Mouse (Mus musculus) stomach, embryonic 15.5 days (tissue): ENCODE results near the gene Prcd. TPM values are rescaled to one million over a fixed set of nuclear protein-coding genes. Genes with fewer than 3 reads are reported as not detected.

ENCODE experiments used
- ATAC-seq: fragments of 200-750 bp; cut with Nextera tagmentation; 2 replicates; pipeline ENCODE4 v1.8.0; 2017; ENCODE audit warnings: low read depth, moderate number of reproducible peaks, moderate TSS enrichment; ENCODE audit not compliant: insufficient read depth, low FRiP score
- H3K27ac ChIP-seq: fragments of 300-500 bp; sonication (generic); 2 replicates; pipeline ENCODE4 v1.5.1; 2015; ENCODE audit warnings: mild to moderate bottlenecking, inconsistent platforms
- H3K27me3 ChIP-seq: fragments of 300-500 bp; sonication (generic); replicated peaks from 2 replicates; pipeline ENCODE4 v1.6.1; 2015; ENCODE audit warnings: inconsistent platforms
- H3K36me3 ChIP-seq: fragments of 300-500 bp; sonication (generic); 2 replicates; pipeline ENCODE4 v1.6.1; 2015; ENCODE audit warnings: inconsistent platforms
- H3K4me1 ChIP-seq: fragments of 300-500 bp; sonication (generic); 2 replicates; pipeline ENCODE4 v1.6.1; 2015; ENCODE audit warnings: inconsistent platforms
- H3K4me2 ChIP-seq: fragments of 300-500 bp; sonication (generic); 2 replicates; pipeline ENCODE4 v1.6.1; 2015; ENCODE audit warnings: mild to moderate bottlenecking, inconsistent platforms
- H3K4me3 ChIP-seq: fragments of 300-500 bp; sonication (generic); replicated peaks from 2 replicates; pipeline ENCODE4 v1.5.1; 2015; ENCODE audit warnings: inconsistent platforms
- H3K9ac ChIP-seq: fragments of 300-500 bp; sonication (generic); 2 replicates; pipeline ENCODE4 v1.6.1; 2015; ENCODE audit warnings: inconsistent platforms
- H3K9me3 ChIP-seq: fragments of 300-500 bp; sonication (generic); 2 replicates; pipeline ENCODE4 v1.6.1; 2016; ENCODE audit warnings: inconsistent platforms
- WGBS: fragments of 180-500 bp; shearing (Covaris S2); methylation state at CpG from one replicate; pipeline ENCODE4 v1.1.7; 2015; 5-methylcytosine and 5-hydroxymethylcytosine counted together
- polyA plus RNA-seq: library from polyadenylated mRNA; unstranded; fragments of >200 nt; fragmentation: Nextera tagmentation; extraction: Ambion mirVana; gene quantifications from 2 replicates; pipeline ENCODE4 v1.2.1, GENCODE M21; 2015

The Prcd gene
- polyA plus RNA-seq, 1 experiment from 2014 or later: 1.3 TPM

DNA sequence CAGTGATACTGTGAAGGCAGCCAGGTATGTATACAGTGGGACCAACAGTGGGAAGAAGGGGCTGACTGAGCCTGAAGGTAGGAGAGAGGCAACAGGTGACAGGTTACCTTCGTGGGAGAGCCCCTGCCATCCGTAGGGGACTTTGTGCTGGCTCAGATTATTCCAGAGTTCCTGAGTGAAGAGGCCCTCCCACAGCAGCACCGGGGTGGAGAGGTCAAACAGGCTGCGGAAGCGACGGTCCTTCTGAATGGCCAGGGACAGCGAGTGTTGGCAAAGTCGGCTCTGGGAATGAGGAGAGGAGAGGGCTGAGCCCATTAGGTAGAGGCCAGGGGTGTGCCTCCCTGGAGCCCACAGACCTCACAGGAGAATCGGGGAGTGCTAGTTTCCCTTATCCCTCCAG is 32.4 kb downstream of the Prcd start:
- H3K27me3 ChIP-seq: no peaks in the 10 kb centered on the region
- no peaks in the 10 kb centered on the region for H3K4me1 ChIP-seq
- H3K4me3 ChIP-seq: no peak overlapping the region
- ATAC-seq: no peak
- H3K36me3 ChIP-seq: peaks cover 8% of the 10 kb centered on the region; the same call in 1 of the 2 replicates
- H3K9me3 ChIP-seq: no peaks in the 10 kb centered on the region
- WGBS: 77% methylated on average over 9 of the region's 9 CpGs
- no peak overlapping the region for H3K27ac ChIP-seq
- H3K9ac ChIP-seq: no peak overlapping the region
- H3K4me2 ChIP-seq: no peak overlapping the region

DNA sequence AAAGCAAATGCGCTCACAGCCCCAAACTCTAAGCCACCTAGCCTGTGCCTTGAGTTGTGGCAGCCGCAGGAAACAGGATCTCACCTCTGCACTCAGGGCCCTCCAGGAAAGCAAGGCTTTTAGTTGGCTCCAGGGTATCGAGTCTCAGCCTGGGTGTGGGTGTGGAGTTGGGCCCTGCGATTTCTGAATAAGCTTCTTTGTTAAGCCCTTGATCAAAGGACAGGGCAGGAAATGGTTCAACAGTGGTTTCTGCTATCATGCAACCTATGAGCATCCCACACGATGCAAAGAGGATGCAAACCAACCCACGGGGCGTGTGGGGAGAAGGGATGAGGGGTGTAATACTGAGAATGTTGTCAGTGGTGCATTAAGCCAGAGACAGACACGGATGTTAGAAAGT is 34.6 kb downstream of the Prcd start:
- Histone ChIP-seq H3K27ac (no peak overlapping the region), H3K4me1 (no peaks in the 10 kb centered on the region), H3K9me3 (no peaks in the 10 kb centered on the region), H3K36me3 (peaks cover 8% of the 10 kb centered on the region; the same call in 1 of the 2 replicates), H3K27me3 (no peaks in the 10 kb centered on the region), H3K4me2 (no peak overlapping the region), H3K9ac (no peak overlapping the region), H3K4me3 (no peak overlapping the region)
- no peak for ATAC-seq
- WGBS: 70% methylated on average over 8 of the region's 8 CpGs

DNA sequence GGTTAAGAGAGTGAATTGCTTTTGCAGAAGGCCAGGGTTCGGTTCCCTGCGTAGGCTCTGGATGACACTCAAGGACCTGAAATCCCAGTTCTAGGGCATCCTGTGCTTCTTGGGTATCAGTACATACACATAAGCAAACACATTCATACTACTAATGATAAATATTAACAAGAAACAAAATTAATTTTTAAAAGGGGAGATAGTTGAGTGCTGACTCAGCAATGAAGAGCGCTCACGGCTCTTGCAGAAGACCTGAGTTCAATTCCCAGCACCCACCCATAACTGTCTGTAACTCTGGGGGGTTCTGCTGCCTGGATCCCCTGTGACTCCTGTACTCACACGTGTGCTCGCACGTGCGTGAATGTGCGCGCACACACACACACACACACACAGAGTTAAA is 36.3 kb downstream of the Prcd start:
- H3K27ac ChIP-seq: no peak overlapping the region
- no peak for ATAC-seq
- H3K4me3 ChIP-seq: no peak overlapping the region
- peaks cover 5% of the 10 kb centered on the region; the same call in 1 of the 2 replicates for H3K36me3 ChIP-seq
- H3K4me1 ChIP-seq: peaks cover 5% of the 10 kb centered on the region; the same call in 1 of the 2 replicates
- 91% methylated on average over 10 of the region's 10 CpGs for WGBS
- H3K4me2 ChIP-seq: no peak overlapping the region
- no peaks in the 10 kb centered on the region for H3K9me3 ChIP-seq
- H3K27me3 ChIP-seq: peaks cover 12% of the 10 kb centered on the region
- no peak overlapping the region for H3K9ac ChIP-seq

DNA sequence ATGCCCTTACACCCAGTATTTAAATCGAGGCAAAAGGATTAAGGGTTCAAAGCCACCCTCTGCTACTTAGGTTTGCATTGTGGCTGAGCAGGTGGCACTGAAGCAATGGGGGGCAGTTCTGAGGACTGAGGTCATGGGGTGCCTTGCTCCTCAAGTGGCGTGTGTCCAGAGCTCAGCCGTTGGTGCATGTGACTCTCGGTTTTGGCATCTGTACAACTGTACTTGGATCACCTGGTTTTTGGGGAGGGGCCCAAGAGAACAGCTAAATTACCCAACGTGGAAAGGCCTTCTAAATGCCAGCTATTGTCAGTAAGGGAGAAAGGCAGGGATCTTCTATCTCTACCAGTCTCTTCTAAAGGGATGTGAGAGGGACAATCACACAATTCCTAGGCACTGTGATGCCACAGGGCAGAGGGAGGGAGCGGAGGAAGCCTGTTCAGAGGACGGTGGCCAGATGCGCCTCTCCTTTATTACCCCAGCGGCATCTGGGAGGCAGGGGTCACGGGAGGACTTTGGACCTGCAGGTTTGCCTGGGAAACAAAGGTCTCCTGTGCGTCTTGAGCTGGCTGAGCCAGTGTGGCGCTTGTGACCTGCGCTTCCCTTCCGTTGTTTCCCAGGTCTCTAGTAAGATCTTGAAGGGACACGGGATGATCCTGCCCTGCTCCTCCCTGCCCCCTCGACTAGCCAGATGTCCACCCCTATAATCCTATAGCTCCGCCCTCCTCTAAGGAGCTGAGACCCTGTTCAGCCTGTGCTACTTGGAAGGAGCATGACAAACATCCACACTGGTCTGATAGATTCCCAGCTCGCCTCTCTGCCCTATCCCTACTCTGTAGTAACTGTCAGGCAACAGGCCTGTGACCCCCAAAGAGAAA is 37.6 kb downstream of the Prcd start:
- no peak overlapping the region for H3K4me2 ChIP-seq
- H3K9ac ChIP-seq: no peak overlapping the region
- H3K4me3 ChIP-seq: no peak overlapping the region
- 59% methylated on average over 18 of the region's 18 CpGs for WGBS
- ATAC-seq: no peak
- H3K36me3 ChIP-seq: no peaks in the 10 kb centered on the region
- peaks cover 21% of the 10 kb centered on the region for H3K27me3 ChIP-seq
- no peaks in the 10 kb centered on the region for H3K9me3 ChIP-seq
- H3K27ac ChIP-seq: no peak overlapping the region
- peaks cover 10% of the 10 kb centered on the region; the same call in 1 of the 2 replicates for H3K4me1 ChIP-seq

DNA sequence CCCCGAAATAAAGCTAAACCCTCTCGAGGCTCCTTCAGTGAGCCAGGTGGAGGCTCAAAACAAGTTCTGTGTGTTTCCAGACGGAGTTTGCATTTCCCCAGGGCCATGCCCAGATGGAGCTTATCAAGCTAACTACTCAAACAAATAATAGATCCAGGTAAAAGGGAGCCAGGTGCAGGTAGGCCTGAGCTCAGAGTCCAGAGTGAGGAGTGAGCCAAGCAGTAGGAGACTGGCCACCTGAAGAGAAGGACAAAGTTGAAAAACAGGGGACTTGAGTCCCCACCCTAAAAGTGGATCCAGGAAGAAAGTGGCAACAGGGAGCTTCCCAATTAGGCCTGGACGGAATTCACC is 40.5 kb downstream of the Prcd start:
- Histone ChIP-seq H3K4me1 (peaks cover 10% of the 10 kb centered on the region; the same call in 1 of the 2 replicates), H3K36me3 (no peaks in the 10 kb centered on the region), H3K9me3 (no peaks in the 10 kb centered on the region), H3K4me2 (peak overlapping the region; percentile 93), H3K27ac (peak overlapping the region; percentile 92), H3K4me3 (peak overlapping the region; percentile 52), H3K27me3 (peaks cover 21% of the 10 kb centered on the region), H3K9ac (peak overlapping the region; percentile 69)
- peak; percentile 59 for ATAC-seq
- 31% methylated on average over 4 of the region's 4 CpGs for WGBS

DNA sequence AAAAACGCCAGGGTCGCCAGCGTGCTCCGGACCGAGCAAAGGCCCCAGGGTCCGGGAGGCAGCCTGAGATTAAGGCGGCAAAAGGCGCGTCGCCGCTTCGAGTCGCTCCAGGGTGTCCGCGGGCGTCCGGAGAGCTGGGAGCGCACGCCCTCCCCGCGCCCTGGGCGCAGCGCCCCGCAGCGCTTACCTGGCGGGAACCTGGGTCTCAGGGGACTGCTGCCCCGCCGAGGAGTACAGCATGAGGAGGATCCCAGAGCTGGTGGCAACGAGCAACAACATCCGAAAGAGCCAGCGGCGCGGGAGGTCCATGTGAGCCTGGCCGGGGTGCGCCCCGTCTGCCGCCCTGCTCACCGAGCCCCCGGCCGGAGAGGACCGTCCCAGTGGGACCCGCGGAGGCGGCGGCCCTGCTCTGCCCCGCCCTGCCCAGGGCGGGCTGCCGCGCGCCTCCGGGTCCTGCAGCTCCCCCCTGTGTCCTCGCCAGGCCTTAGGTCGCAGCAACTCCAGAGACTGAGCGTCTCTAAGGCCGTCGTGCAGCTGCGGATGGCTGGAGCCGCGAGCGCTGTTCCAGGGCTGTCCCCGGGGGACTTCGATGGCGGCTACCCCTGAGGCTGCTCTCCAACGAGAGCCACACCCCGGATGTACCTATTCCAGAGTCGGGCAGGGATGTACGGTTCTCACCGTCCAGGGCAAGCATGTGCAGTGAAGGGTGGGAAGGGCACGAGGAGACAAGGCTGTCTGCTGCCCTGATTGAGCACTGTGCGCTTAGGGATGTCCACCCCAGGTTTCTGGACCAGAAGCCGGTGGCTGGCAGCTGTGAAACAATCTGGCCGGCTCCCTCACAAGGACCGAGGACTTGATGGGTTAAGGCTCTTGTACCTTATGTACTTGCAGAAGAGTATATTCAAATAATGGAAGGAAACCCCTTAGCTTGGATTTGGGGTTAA is 41.2 kb downstream of the Prcd start:
- no peaks in the 10 kb centered on the region for H3K9me3 ChIP-seq
- peak overlapping the region; percentile 69 for H3K9ac ChIP-seq
- H3K4me2 ChIP-seq: peak overlapping the region; percentile 93
- H3K27ac ChIP-seq: peak overlapping the region; percentile 92
- peaks cover 10% of the 10 kb centered on the region; the same call in 1 of the 2 replicates for H3K4me1 ChIP-seq
- peaks cover 21% of the 10 kb centered on the region for H3K27me3 ChIP-seq
- ATAC-seq: peak; percentile 84
- no peaks in the 10 kb centered on the region for H3K36me3 ChIP-seq
- H3K4me3 ChIP-seq: peak overlapping the region; percentile 52
- WGBS: 2% methylated on average over 73 of the region's 73 CpGs

DNA sequence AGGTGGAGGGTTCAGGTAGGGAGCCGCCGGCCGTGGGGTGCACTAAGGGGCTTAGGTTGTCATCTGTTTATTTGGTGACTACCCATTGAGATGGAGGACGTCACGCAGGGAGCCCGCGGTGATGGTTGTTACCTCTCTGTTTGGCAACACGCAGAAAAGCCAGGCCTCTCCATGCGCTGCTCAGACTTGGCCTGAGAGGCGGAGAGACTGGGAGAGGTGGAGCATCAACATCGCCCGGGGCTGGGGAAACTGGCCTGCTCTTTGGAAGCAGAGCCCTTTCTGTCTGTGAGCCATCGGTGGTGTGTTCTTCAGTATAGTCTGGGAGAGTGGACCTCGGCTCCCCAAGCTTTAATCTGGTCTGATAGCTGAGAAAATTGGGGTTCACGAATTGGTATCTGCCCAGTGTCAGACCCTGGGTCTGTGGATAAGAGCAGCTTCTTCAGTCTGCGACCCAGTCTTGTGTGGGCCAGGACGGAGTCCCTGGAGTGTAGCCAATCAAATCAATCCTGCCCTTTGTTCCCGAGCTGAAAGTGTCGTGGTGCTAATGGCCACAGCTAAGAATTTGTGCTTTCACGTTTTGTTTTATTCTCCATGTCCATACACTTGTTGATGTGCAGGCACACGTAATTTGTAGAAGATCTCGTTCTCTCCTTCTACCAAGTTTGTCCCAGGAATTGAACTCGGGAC is 42.0 kb downstream of the Prcd start:
- Histone ChIP-seq H3K9me3 (no peaks in the 10 kb centered on the region), H3K36me3 (no peaks in the 10 kb centered on the region), H3K4me1 (peaks cover 10% of the 10 kb centered on the region; the same call in 1 of the 2 replicates), H3K27ac (no peak overlapping the region), H3K27me3 (peaks cover 21% of the 10 kb centered on the region), H3K4me3 (peak overlapping the region; percentile 52; the same call in 1 of the 2 replicates), H3K9ac (no peak overlapping the region), H3K4me2 (peak overlapping the region; percentile 93)
- 34% methylated on average over 23 of the region's 23 CpGs for WGBS
- ATAC-seq: no peak

DNA sequence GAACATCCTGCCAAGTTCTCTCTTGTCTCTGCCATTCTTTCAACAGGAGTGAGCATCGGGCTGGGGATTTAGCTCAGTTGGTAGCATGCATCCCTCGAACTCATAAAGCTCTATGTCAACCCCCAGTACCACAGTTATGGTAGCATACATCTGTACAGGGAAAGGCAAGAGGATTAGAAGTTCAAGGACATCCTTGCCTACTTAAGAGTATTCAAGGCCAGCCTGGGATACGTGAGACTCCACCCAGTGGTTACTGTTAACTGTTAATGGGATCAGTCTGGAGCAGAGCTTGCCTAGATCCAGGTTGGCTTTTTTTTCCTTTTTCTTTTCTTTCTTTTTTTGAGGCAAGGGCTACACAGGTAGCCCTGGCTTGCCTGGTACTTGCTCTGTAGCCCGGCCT is 43.1 kb downstream of the Prcd start:
- H3K9ac ChIP-seq: no peak overlapping the region
- H3K27ac ChIP-seq: no peak overlapping the region
- H3K4me3 ChIP-seq: no peak overlapping the region
- H3K4me1 ChIP-seq: peaks cover 10% of the 10 kb centered on the region; the same call in 1 of the 2 replicates
- H3K27me3 ChIP-seq: peaks cover 21% of the 10 kb centered on the region
- no peak overlapping the region for H3K4me2 ChIP-seq
- no peaks in the 10 kb centered on the region for H3K9me3 ChIP-seq
- WGBS: 85% methylated on average over 4 of the region's 4 CpGs
- H3K36me3 ChIP-seq: no peaks in the 10 kb centered on the region
- no peak for ATAC-seq

DNA sequence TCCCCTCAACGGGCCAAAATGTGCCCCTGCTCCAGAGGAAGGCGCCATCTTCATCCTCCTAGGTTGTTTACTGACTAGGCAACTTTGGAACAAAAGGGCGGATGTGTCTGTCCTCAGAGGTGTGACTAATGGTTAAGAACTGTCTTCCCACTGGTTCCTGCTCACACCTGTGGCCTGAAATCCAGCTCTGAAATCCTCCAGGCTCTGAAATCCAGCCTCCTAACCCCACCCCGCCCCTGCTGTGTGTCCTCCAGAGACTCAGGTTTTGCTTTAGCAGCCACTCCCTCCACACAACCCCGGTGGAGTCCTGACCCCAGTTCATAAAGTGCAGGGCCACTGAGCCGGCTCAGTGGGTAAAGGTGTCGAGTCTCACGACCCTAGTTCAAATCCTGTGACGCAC is 44.2 kb downstream of the Prcd start:
- H3K27me3 ChIP-seq: peaks cover 21% of the 10 kb centered on the region
- H3K4me1 ChIP-seq: peaks cover 10% of the 10 kb centered on the region; the same call in 1 of the 2 replicates
- H3K4me3 ChIP-seq: no peak overlapping the region
- H3K9me3 ChIP-seq: no peaks in the 10 kb centered on the region
- WGBS: 59% methylated on average over 9 of the region's 9 CpGs
- H3K9ac ChIP-seq: no peak overlapping the region
- H3K36me3 ChIP-seq: no peaks in the 10 kb centered on the region
- no peak for ATAC-seq
- no peak overlapping the region for H3K4me2 ChIP-seq
- H3K27ac ChIP-seq: no peak overlapping the region

DNA sequence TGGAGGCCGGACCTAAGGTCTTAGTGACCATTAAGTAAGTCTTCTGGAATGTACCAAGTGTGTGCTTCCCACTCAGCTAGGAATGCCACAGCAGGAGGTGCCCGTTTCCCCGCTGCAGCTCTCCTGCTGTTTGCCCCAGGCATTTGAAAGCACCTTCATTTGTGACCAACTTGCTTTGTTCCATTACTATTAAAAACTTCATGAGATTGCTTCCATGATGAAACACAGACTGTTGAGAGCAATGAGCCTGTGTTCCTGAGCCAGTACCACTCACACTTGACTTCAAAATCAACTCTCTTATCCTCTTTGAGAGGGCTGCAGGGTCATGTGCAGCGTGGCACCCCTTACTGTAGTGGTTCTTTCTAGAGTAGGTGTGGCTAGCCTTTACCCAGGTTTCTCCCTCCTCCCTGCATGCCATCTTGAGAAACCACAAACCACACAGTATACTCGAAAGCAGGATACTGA is 48.1 kb downstream of the Prcd start:
- Histone ChIP-seq H3K4me2 (no peak overlapping the region), H3K27ac (no peak overlapping the region), H3K4me3 (no peak overlapping the region), H3K9ac (no peak overlapping the region), H3K36me3 (no peaks in the 10 kb centered on the region), H3K27me3 (no peaks in the 10 kb centered on the region), H3K4me1 (no peaks in the 10 kb centered on the region), H3K9me3 (no peaks in the 10 kb centered on the region)
- 44% methylated on average over 5 of the region's 5 CpGs for WGBS
- ATAC-seq: no peak

DNA sequence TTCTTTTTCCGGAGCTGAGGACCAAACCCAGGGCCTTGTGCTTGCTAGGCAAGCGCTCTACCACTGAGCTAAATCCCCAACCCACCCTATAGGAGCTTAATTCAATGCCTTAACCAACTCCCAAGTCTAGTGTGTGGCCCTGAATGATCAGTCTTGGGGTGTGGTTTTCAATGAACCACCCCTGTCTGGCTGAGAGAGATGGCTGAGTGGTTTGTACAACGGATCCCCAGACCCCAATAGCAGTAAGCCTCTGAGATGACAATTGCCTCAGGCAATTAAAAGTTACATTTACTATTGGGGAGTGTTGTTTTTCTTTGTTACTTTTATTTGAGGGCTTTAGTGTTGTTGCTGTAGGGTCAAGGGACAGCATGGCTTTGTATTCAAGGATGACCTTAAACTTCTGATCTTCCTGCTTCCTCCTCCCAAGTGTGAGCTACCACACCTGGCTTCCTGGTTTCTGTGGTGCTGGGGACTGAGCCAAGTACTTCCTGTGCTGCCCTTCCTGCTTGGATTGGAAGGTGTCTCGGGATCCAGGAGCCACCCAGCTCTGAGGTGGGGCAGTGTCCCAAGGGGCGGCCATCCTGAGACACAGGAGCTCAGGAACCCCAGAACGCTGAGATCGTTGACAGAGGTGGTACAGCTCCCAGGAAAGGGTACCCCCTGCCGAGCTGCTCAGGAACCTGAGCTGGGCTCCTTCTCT is 51.2 kb downstream of the Prcd start:
- no peak overlapping the region for H3K27ac ChIP-seq
- no peak for ATAC-seq

More for the DNA sequence above, 51.2 kb downstream of the Prcd start:
- 86% methylated on average over 8 of the region's 8 CpGs for WGBS
- Histone ChIP-seq H3K4me3 (no peak overlapping the region), H3K36me3 (no peaks in the 10 kb centered on the region), H3K9me3 (no peaks in the 10 kb centered on the region), H3K4me2 (no peak overlapping the region), H3K9ac (no peak overlapping the region), H3K27me3 (no peaks in the 10 kb centered on the region), H3K4me1 (no peaks in the 10 kb centered on the region)
